Mouse (Mus musculus) cerebellum, adult 18-20 months (tissue): Measurements from ENCODE around the gene Arhgef7.

Experiments used
- DNase-seq, 2 experiments: peaks; one replicate each; pipeline ENCODE4 v3.0.0; 2021

Arhgef7 gene

DNA sequence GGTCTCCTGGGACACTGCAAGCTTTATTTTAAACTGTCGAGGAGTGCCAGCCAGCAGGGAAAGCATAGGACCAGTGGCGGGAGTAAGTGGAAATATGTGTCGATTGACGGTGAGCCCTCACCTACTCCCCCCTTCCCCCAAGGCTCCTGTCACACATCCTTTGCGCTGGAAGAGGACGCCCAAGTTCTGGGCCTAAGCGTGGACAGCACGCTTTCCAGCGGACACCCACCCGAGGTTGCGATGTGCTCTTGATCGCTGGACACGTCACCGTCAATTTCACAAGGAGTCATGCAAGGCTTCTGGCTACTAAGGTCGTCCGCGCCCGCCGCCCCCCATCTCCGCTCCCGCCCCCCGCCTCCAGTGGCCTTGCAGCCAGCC is 259 bp upstream of the Arhgef7 start:
- DNase-seq, result no peak

DNA sequence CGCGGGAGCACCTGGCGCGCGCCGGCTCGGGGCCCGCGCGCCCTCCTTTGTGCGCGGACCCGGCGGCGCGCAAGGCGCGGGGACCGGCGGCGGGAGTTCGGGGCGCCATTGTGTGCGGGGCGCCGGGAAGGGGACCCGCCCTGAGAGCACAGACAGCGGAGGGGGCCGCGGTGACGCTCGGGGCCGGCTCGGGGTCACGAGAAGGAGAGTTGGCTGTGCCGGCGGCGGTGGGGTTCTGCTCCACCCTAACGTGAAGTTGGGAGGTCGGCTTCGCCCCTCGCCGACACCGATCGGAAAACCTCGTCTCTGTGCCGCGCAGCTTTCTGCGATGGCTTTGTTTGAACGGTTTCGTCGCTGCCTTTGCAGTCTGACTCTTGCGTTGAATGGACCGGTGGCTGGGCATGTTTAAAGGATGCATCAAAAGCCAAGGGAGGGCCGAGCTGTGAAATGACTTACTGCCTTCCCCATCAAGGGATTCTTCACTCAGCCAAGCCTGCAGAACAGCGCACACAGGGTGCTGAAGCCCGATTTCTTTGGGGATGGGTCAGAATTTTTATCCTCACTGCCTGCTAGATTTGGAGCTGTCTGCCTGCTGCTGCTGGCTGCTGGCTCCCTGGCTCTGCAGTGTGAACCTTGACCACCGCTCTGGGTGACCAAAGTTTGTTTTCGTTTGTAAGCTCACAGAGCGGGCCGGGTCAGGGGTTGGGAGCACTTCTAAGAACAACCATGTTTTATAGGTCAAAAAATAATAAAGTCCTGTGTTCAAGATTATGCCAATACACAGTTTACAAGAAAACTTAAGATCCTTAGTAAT is 1.2 kb downstream of the Arhgef7 start:
- peak; percentile 47 to 68 for DNase-seq

DNA sequence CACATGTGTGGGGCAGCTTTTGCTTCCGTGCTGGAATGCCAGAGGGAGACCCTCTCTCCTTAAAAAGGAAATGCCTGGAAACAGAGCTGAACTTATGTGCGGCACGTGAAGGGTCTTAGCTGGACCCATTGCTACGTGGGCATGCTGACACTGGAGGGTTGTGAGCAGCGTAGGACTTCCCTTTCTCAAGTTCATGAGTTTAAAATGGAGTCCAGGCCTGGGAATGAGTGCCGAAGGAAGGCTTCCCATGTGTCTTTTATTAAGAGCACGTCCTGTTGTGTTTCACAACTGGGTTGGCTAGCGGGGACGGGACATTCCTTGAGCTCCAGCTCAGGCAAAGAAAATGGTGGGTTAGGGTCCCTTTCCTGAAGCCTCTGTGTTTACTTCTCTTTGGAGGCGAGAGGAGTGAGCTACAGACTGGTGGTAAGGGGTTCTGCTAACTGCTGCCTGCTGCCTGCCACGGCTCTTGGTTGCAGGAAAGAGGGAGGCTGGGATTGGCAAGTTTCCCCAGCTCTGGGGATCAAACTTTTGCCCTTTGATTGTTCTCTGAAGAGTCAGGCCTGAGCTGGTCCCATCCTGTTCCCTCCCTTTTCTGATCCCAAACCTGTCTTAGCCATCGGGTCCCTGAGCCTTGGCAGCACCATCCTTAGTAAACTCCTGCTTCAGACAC is 2.9 kb downstream of the Arhgef7 start:
- DNase-seq, result no peak

DNA sequence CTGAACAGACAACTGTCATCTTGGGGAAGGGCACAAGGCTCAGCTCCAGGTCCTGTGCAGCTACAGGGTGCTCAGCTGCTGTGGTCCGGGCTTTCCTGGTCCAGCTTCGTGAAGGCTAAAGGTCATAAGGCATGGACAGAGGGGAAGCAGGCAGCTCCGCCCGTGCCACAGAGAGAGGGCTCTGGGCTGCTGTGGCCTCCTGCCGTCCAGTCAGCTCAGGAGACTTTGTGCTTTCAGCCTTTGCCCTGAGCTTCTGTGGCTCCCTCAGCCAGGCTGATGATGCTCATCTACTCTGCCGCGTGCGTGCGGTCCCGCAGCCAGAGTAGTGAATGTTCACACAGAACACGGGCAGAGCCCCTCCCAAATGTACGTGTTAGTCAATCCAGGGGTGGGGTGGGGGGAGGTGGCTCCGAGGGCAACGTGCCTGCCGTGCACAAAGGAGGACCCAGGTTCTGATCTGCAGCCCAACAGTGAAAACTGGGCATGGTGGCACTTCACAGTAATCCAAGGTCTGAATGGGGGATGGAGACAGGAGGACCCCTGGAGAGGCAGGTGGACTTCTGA is 8.2 kb downstream of the Arhgef7 start:
- no peak for DNase-seq

DNA sequence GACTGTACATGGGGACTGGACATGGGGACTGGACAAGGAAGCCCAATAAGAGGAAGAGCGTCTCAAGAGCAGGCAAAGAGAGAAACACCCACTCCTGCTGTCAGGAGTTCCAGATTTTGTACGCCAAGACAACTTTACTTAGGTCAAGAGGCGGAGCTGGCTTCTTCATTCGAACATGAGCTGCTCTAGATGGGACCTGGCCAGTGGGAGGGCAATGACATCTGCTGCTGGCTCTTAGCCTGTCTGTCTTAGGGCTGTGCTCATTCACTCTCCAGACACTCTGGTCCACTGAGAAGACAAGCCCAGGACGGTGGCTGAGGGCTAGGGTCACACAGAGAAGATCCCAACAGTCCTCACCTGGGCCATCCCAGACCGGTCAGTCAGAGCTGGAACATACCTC is 9.6 kb downstream of the Arhgef7 start:
- peak in 1 of 2 experiments; percentile 36 for DNase-seq

DNA sequence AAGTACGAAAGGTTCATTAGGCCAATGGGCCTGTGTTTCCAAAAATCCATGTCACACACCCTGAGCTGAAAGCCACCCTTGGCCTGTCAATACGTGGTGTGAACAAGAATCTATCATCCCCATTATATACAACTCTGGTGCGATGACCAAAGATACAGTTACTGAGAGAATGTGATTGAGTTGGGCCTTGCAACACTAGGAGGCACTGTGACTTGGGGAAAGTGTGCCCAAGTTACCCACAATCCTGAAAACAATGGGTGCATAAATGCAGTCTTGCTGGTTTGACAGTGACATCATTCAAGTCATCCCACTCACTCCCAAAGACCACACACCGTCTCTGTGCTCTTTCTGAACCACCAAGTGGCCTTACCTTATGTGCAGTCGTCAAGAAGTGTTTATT is 11.6 kb downstream of the Arhgef7 start:
- DNase-seq, result no peak

DNA sequence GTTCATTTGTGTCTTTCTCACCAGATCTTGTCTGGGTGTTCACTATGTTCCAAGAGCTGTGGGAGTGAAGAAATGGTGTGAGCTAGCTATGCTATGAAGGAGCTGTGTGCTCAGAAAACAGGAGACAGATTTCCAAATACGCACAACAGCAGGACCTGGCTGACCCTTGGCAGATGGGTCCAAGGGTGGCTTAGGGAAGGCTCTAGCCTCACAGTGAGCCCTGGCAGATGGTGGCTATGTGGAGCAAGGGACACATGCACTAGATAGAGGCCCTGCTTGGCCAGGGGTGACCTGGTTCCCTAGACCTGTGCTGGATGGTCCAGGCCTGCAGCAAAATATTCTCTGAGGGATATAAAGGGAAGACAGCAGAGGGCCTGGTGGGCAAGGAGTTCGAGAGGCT is 13.3 kb downstream of the Arhgef7 start:
- peak; percentile 38 to 57 for DNase-seq

DNA sequence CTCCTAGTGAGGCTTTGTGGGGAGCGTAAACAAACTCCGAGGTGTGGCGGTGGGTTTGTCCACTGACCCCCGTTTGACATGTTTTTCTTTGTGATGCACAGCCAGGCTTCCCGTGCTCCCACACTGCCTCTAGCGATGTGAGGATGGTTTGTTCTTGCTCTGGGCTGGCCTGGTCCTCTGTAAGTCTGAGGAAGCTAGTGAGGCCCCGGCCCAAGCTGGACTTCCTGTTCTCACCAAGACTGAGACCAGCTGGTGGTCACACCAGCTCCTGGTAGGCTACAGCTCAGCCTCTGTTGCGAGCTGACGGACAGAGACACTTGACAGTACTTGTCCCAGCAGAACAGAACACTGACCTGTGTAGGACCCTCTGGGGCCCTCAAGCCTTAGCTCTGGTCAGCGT is 16.1 kb downstream of the Arhgef7 start:
- DNase-seq, result no peak

DNA sequence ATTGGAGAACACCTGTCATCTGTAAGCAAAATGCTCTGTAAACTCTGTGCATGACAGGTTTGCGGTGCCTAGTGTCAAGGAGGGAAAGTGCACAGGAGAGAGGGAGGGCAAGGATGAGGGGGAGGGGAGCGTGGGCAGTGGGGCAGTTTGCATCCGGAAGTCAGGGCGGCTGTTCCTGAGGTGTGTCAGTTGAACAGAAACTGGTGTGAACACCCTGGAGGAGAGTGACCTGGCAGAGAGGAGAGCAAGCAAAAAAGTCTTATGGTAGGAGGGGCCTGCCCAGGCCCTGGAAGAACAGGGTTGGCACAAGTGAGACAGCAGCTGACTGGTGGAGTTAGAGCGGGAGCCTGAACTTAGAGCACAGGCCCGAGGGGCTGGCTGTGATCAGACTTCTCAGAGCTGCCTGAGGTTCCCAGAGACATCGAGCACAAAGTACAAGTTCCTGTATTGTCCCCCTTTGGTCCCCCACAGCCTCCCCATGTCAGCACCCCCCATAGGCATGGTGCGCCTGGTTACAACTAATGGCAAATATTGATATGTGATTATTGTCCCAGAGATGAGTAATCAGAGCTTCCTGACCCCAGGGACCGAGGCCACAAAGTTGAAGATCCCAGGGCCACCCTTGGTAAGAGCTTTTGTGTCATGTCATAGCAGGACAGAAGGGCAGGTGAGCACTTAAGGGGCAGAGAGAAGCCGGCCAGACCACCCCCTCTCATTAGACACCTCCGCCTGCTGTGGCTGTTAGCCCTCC is 19.5 kb downstream of the Arhgef7 start:
- DNase-seq, result no peak

DNA sequence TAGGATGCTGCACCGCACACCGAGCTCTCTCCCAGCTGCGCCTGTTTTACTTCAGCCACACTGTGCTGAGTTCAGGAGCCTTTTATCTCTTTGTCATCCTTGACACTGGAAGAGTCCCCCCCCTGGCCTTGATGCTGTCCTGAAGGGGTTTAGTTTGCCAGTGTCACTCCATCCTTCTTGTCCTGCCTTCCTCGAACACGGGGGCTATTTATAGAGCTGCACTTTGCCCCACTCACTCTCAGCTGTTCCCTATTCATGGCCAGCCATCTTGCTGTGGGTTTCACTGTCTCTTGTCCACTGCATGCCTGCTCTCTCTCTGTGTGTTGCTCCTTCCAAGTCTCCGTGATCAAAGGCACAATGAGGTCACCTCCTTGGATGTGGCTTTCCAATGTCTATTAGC is 22.0 kb downstream of the Arhgef7 start:
- DNase-seq, result no peak

DNA sequence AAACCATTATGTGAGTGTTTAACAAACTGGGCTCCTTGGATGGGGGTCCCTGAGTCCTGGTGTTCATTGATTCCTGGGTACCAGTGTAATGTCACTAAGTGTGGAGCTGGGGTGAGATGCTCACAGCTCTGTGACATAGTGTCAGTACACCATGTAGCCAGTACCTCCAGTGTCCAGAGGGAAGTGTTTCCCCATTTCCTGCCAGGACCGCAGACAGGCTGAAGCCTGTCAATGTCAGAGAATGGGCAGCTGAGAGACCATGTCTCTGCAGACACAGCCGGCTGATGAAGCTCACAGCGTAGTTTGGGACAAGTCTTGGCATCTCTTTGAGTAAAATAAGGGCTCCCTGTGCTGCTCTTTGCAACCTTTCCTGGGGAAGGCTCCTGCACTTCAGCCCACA is 24.8 kb downstream of the Arhgef7 start:
- no peak for DNase-seq

DNA sequence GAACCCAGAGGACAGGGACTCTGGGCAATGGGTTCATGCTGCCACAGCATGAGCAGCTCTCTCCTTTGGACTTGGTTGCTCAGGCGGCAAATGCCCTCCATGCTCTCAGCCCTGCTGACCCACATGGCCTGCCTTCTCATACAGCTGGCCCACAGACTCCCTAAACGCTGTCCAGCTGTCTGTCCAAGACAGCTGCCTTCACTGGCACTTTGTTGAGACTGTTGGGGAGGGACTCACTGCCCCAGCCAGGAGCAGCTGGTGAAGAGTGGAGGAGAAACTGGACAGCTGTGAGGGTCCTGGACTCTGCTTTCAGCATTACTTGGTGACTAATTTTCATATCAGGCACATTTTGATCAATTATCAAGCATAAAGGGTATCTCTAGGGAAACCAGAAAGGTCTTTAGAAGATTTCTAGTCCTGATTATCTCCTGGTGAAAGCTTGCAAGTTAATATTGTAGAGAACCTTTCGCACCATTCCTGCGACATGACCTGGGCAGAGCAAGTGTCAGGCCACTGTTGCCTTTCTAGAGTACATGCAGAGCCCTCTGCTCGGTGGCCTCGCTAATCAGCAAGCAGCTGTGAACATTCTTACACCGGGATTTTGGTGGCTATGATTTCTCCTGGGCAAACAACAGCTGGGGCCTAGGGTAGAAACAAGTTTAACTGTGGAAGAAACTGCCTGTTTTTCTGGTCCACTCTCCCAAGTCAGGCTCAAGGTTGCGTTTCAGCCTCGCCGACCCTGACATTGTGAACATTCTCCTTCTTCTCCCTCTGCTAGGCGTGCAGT is 25.8 kb downstream of the Arhgef7 start:
- DNase-seq, result no peak

DNA sequence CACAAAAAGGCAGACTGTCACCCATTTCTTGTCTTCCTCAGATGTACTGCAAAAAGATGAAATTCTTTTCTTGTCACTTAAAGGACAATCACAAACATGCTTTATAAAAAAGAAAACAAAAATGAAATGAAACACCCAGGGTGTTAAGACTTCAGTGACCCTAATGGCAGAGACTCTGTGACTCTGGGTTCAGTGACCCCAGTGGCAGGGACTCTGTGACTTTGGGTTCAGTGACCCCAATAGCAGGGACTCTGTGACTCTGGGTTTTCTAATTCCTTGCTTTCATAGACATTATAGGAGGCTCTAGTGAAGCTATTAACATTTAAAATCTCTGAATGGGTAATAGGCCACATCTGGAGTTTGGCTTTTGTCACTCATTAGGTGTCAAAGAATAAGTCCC is 27.2 kb downstream of the Arhgef7 start:
- no peak for DNase-seq

DNA sequence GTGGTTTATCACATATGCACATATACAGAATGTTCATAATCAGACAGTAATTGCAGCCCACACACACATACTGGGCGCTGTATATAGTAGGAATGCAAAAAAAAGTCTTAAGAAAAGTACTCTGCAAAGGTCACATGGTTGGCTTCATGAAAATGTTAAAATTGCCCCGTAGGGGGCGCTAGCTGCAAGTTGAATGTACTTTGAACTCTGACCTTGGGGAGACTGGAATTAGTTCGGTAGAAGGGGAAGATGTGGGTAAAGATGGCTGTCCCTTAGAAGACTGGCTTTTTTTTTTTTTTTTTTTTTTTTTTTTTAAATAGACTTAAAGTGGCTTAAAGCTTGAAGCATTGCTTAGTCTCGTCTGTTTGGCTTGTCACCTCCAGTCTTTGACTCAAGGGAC is 28.4 kb downstream of the Arhgef7 start:
- peak; percentile 72 to 83 for DNase-seq

DNA sequence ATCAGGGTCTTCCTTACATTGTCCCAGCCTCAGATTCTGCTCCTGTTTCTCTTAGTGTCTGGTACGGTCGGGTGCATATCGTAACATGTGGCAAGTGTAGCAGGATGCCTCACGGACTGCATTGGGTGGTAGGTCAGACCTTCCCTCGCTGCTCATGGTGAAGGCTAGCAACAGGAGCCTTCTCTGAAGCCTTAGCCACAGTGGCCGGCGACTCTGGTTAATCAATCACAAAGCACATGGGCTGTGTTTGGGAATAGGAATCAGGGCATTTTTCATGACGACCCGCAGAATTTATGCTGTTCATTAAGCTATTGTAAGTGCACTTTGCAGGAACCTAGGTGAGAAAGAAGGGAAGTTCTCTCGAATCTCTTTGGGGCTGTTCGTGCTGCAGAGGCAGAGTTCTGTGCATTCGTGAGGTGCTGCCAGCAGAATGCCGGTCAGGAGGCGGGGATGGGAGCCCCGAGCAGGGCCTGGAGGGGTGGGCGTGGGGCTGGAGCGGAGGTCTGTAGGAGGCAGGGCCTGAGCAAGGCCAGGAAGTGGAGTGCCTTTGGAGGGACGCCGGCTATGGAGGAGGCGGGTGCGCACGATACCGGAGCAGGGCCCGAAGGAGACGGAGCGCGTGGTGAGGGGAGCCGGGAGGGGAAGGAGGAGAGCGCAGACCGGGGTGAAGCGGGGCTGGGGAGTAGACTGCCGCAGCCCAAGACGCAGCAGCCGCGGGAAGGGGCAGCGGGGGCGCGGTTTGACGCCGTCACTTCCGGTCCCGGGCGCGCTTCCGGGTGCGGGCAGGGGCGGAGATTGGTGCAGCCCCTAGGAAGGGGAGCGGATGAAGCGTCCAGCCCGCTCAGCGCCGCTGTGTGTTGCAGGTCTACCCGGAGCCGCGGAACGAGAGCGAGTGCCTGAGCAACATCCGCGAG is 30.3 kb downstream of the Arhgef7 start:
- peak; percentile 86 to 93 for DNase-seq

DNA sequence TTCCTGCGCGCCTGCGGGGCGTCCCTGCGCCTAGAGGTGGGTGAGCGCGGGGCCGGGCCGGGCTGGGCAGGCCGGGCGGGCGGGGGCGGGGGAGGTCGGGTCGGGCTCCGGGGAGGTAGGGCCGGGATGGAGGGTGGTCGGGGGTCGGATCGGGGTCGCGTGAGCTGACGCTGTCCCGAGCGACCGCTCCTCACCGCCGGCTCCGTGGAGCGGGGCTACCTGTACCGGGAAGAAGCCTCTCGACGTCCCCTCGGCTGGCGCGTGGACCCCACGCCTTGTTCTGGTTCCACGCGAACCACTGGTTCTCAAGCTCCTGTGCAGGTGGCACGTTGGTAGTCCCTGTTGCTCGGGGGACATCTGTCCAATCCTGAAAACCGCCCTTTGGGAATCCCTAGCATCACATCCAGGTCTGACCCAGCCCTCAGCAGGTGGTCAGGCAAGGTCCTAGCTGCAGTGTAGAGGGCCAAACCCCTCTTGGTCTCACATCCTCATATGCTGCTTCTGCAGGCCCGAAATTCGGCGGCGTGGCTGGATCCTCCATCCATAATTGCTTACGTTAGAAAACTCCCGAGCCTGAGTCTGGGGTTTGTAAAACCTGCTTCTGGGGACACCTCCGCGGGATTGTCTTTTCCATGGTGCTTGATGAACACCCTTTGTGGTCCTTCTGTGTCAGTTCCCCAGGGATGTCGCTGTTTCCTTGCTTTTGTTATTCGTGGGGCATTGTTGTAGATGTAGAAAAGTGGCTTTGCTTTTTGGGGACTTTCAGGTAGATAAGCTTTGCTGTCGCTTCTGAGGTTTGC is 31.2 kb downstream of the Arhgef7 start:
- peak; percentile 63 for DNase-seq

DNA sequence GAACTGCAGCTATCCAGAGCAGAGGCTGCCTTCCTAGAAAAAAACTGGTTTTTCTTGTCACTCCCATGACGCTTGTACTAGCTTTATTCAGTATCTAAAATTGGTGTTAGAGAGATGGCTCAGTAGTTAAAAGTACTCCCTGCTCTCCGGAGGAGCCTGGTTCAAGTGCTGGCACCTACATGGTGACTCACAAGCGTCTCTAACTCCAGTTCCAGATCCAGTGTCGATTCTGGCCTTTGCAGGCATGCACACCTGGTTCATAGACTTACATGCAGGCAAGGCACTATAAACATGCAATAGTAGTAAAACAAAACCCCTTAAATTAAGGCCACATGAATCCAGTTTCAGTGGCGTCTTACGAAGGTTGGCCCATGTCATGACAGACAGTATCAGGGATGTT is 34.0 kb downstream of the Arhgef7 start:
- peak in 1 of 2 experiments; percentile 47 for DNase-seq

DNA sequence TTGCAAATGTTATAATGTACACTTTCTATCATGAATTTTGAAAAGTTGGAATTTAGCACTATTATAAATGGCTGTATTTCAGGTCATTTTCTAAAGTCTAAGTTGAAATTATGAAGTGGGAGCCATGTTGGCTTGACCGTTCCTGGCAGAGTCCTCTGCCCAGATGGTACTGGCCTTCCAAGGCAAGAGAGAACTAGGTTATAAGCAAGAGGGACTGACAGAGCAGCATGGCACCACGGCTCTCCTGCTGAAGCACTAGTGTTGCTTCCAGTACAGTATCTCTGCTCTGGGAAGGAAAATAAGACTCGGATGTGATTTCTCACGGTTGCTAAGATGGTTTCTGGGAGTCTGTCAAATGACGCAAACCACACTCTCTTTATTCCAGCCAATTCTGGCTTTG is 34.5 kb downstream of the Arhgef7 start:
- DNase-seq, result peak; percentile 82 to 89

DNA sequence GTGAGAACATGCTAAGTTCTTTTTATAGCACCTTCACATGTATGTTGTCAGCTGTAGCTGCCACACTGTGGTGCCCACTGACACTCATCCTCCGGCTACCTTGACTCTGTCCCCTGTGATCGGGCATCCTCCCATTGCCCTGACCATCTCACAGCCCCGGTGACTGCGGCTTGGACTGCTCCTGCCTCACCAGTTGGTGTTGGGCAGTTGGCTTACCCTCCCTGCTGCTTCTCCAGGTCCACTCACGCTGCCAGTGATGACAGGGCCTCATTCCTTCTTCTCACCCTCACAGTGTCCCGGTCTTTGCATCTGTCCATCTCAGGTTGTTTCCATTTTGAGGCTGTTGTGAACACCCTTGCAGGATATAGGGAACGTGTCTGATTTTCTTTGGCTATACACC is 35.3 kb downstream of the Arhgef7 start:
- peak; percentile 82 to 90 for DNase-seq

DNA sequence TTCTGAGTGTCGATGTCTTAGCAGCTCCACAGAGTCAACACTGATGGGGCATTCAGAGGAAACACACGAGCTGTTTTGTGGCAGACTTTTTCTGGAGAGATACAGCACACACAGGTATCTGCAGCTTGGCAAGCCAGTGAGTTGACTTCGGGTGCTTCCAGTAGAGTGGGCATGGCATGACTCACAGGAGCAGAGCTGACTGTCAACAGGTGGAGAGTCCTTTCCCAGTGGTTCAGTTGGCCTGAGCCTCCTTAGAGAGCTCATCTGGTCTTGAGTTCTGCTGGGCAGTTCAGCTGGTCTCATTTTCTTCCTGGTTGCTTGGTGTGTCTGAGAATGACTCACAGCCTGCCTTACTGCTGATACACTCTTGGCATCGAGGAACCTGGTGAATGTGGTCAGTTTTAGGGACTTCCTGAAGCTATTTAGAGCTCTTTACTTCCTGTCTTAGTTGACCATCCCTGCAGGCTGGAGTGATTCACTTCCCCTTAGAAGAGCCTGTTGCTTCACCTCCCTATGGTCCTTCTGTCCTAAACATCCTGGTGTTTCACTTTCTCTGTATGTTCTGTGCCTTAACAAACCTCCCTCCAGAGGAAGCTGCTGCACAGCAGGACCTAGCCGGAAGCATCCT is 39.8 kb downstream of the Arhgef7 start:
- peak; percentile 51 to 54 for DNase-seq
